Mouse (Mus musculus) MEL (cell line): Measurements from ENCODE around the gene Mycbp2. TPM values are rescaled to one million over a fixed set of nuclear protein-coding genes. Genes with fewer than 3 reads are reported as not detected.

Source experiments
- DNase-seq: peaks from one replicate; pipeline ENCODE4 v3.0.0; 2011; ENCODE audit warnings: low read depth, low spot score
- H3K27ac ChIP-seq: 2 replicates; pipeline ENCODE4 v1.5.1; 2012; ENCODE audit warnings: low read depth, mild to moderate bottlenecking, control low read depth, low read length, moderate library complexity; ENCODE audit not compliant: control insufficient read depth
- H3K27me3 ChIP-seq, 2 experiments: fragments of 150-350 bp in 1 of 2; sonication (generic) in 1 of 2; 2 replicates each; pipeline ENCODE4 v1.6.1; 2012; ENCODE audit warnings: low read length in 2 of 2, mild to moderate bottlenecking in 2 of 2, improper control_type of control experiment in 1 of 2, moderate library complexity in 1 of 2; ENCODE audit not compliant: insufficient read depth in 2 of 2, control insufficient read depth in 1 of 2
- H3K36me3 ChIP-seq, 2 experiments: 2 replicates each; pipeline ENCODE4 v1.6.1; 2012 to 2014; ENCODE audit warnings: low read length in 2 of 2, improper control_type of control experiment in 1 of 2, inconsistent platforms in 1 of 2, mild to moderate bottlenecking in 1 of 2; ENCODE audit not compliant: insufficient read depth in 2 of 2, control insufficient read depth in 1 of 2
- H3K4me1 ChIP-seq, 2 experiments: fragments of 150-350 bp in 1 of 2; sonication (generic) in 1 of 2; 2 replicates each; pipeline ENCODE4 v1.6.1; 2012; ENCODE audit warnings: low read length in 2 of 2, improper control_type of control experiment in 1 of 2, mild to moderate bottlenecking in 1 of 2; ENCODE audit not compliant: insufficient read depth in 2 of 2, control insufficient read depth in 1 of 2
- H3K4me3 ChIP-seq, 2 experiments: fragments of 150-350 bp in 1 of 2; sonication (generic) in 1 of 2; 2 replicates each; pipeline ENCODE4 v1.5.1; 2012; ENCODE audit warnings: low read depth in 2 of 2, low read length in 2 of 2, mild to moderate bottlenecking in 2 of 2, moderate library complexity in 2 of 2, control low read depth in 1 of 2, improper control_type of control experiment in 1 of 2; ENCODE audit not compliant: control insufficient read depth in 1 of 2, insufficient read depth in 1 of 2
- H3K79me2 ChIP-seq: 2 replicates; pipeline ENCODE4 v1.6.1; 2012; ENCODE audit warnings: mild to moderate bottlenecking, low read length, moderate library complexity; ENCODE audit not compliant: control insufficient read depth, poor library complexity, insufficient read depth
- H3K9ac ChIP-seq: 2 replicates; pipeline ENCODE4 v1.6.1; 2012; ENCODE audit warnings: low read depth, mild to moderate bottlenecking, control low read depth, low read length, moderate library complexity; ENCODE audit not compliant: control insufficient read depth, poor library complexity, severe bottlenecking
- H3K9me3 ChIP-seq: fragments of 150-350 bp; sonication (generic); replicated peaks from 2 replicates; pipeline ENCODE4 v1.6.1; 2012; ENCODE audit warnings: mild to moderate bottlenecking, low read length, improper control_type of control experiment, moderate library complexity; ENCODE audit not compliant: insufficient read depth
- CHD1 ChIP-seq: IDR thresholded peaks from 2 replicates; pipeline ENCODE4 v1.6.1; 2012; ENCODE audit warnings: low read depth, mild to moderate bottlenecking, inconsistent platforms, low read length, improper control_type of control experiment
- CTCF ChIP-seq, 3 experiments: IDR thresholded peaks in 2 of 3; conservative IDR thresholded peaks in 1 of 3; 2 replicates each; pipeline ENCODE4 v1.5.1; 2011 to 2012; ENCODE audit warnings: low read length in 3 of 3, low read depth in 2 of 3, mild to moderate bottlenecking in 2 of 3, improper control_type of control experiment in 1 of 3, inconsistent platforms in 1 of 3, mixed read lengths in 1 of 3, moderate library complexity in 1 of 3; ENCODE audit not compliant: control insufficient read depth in 1 of 3, insufficient read depth in 1 of 3, poor library complexity in 1 of 3, severe bottlenecking in 1 of 3
- E2F4 ChIP-seq: IDR thresholded peaks from 2 replicates; pipeline ENCODE4 v1.6.1; 2011; ENCODE audit warnings: low read depth, low read length, improper control_type of control experiment, borderline replicate concordance
- EP300 ChIP-seq, 2 experiments: IDR thresholded peaks; 2 replicates each; pipeline ENCODE4 v1.6.1; 2011; ENCODE audit warnings: improper control_type of control experiment in 2 of 2, low read length in 2 of 2, low read depth in 1 of 2, mild to moderate bottlenecking in 1 of 2
- ETS1 ChIP-seq: IDR thresholded peaks from 2 replicates; pipeline ENCODE4 v1.6.1; 2012; ENCODE audit warnings: low read depth, mild to moderate bottlenecking, inconsistent platforms, low read length, improper control_type of control experiment, moderate library complexity
- GABPA ChIP-seq: IDR thresholded peaks from 2 replicates; pipeline ENCODE4 v1.6.1; 2012; ENCODE audit warnings: low read depth, mild to moderate bottlenecking, inconsistent platforms, low read length, improper control_type of control experiment, moderate library complexity
- GATA1 ChIP-seq: IDR thresholded peaks from 2 replicates; pipeline ENCODE4 v1.6.1; 2011; ENCODE audit warnings: low read depth, low read length, improper control_type of control experiment
- HCFC1 ChIP-seq: IDR thresholded peaks from 2 replicates; pipeline ENCODE4 v1.6.1; 2012; ENCODE audit warnings: low read depth, mild to moderate bottlenecking, inconsistent platforms, low read length, improper control_type of control experiment, moderate library complexity
- JUND ChIP-seq: IDR thresholded peaks from 2 replicates; pipeline ENCODE4 v1.6.1; 2011; ENCODE audit warnings: low read depth, mild to moderate bottlenecking, improper control_type of control experiment, low read length
- KAT2A ChIP-seq: conservative IDR thresholded peaks from 2 replicates; pipeline ENCODE4 v1.6.1; 2012; ENCODE audit warnings: low read depth, low read length, improper control_type of control experiment, inconsistent platforms
- MAX ChIP-seq: IDR thresholded peaks from 2 replicates; pipeline ENCODE4 v1.6.1; 2011; ENCODE audit warnings: low read length, improper control_type of control experiment
- MAZ ChIP-seq: IDR thresholded peaks from 2 replicates; pipeline ENCODE4 v1.6.1; 2012; ENCODE audit warnings: low read depth, mild to moderate bottlenecking, inconsistent platforms, low read length, improper control_type of control experiment
- NELFE ChIP-seq: IDR thresholded peaks from 2 replicates; pipeline ENCODE4 v1.6.1; 2011; ENCODE audit warnings: low read depth, low read length, improper control_type of control experiment
- NRF1 ChIP-seq: IDR thresholded peaks from 2 replicates; pipeline ENCODE4 v1.6.1; 2014; ENCODE audit warnings: low read depth, mild to moderate bottlenecking, inconsistent platforms, low read length, improper control_type of control experiment, moderate library complexity; ENCODE audit not compliant: poor library complexity, insufficient read depth, severe bottlenecking
- POLR2A ChIP-seq, 2 experiments: IDR thresholded peaks; 2 replicates each; pipeline ENCODE4 v1.6.1; 2011 to 2012; ENCODE audit warnings: low read length in 2 of 2, mild to moderate bottlenecking in 2 of 2, control low read depth in 1 of 2, improper control_type of control experiment in 1 of 2, low read depth in 1 of 2, moderate library complexity in 1 of 2; ENCODE audit not compliant: control insufficient read depth in 1 of 2, insufficient read depth in 1 of 2, poor library complexity in 1 of 2
- POLR2AphosphoS2 ChIP-seq: IDR thresholded peaks from 2 replicates; pipeline ENCODE4 v1.6.1; 2011; ENCODE audit warnings: low read length, improper control_type of control experiment
- POLR2AphosphoS5 ChIP-seq: IDR thresholded peaks from 2 replicates; pipeline ENCODE4 v1.6.1; 2012; ENCODE audit warnings: low read depth, borderline replicate concordance, mild to moderate bottlenecking, inconsistent platforms, low read length, moderate library complexity, mixed read lengths
- RAD21 ChIP-seq: IDR thresholded peaks from 2 replicates; pipeline ENCODE4 v1.6.1; 2011; ENCODE audit warnings: mild to moderate bottlenecking, low read depth, low read length, improper control_type of control experiment
- RCOR1 ChIP-seq: IDR thresholded peaks from 2 replicates; pipeline ENCODE4 v1.6.1; 2012; ENCODE audit warnings: low read depth, mild to moderate bottlenecking, inconsistent platforms, low read length, improper control_type of control experiment
- SIN3A ChIP-seq: IDR thresholded peaks from 2 replicates; pipeline ENCODE4 v1.6.1; 2012; ENCODE audit warnings: low read length, improper control_type of control experiment, inconsistent platforms
- SMC3 ChIP-seq: IDR thresholded peaks from 2 replicates; pipeline ENCODE4 v1.6.1; 2011; ENCODE audit warnings: low read depth, low read length, improper control_type of control experiment
- TAL1 ChIP-seq: IDR thresholded peaks from 2 replicates; pipeline ENCODE4 v1.6.1; 2012; ENCODE audit warnings: mild to moderate bottlenecking, inconsistent platforms, low read length, moderate library complexity, mixed read lengths
- TCF12 ChIP-seq: IDR thresholded peaks from 2 replicates; pipeline ENCODE4 v1.6.1; 2014; ENCODE audit warnings: low read depth, mild to moderate bottlenecking, inconsistent platforms, low read length, improper control_type of control experiment, moderate library complexity
- ZC3H11A ChIP-seq: IDR thresholded peaks from 2 replicates; pipeline ENCODE4 v1.6.1; 2012; ENCODE audit warnings: low read depth, mild to moderate bottlenecking, inconsistent platforms, low read length, improper control_type of control experiment
- ZMIZ1 ChIP-seq: IDR thresholded peaks from 2 replicates; pipeline ENCODE4 v1.6.1; 2012; ENCODE audit warnings: low read depth, mild to moderate bottlenecking, inconsistent platforms, low read length, improper control_type of control experiment, moderate library complexity
- ZNF384 ChIP-seq: IDR thresholded peaks from 2 replicates; pipeline ENCODE4 v1.6.1; 2012; ENCODE audit warnings: low read depth, mild to moderate bottlenecking, inconsistent platforms, low read length, improper control_type of control experiment
- polyA plus RNA-seq, 2 experiments: library from polyadenylated mRNA; stranded (reverse) in 1 of 2; unstranded in 1 of 2; fragments of >175 nt in 1 of 2; fragments of >200 nt in 1 of 2; gene quantifications; 2 replicates each; pipeline versions ENCODE4 v1.2.1 to v1.2.4; 2012; ENCODE audit warnings: low replicate concordance in 2 of 2, low read depth in 1 of 2; ENCODE audit not compliant: insufficient read length in 2 of 2, insufficient read depth in 1 of 2, missing spikeins in 1 of 2
- total RNA-seq: library from RNA; depleted of rRNA; stranded (reverse); fragments of 300-350 nt; gene quantifications from 2 replicates; pipeline ENCODE4 v1.2.3, GENCODE M21; 2012

Mycbp2 gene
- total and polyA plus RNA-seq, 3 experiments, result 9.1 to 28.0 (median 23.4) TPM

DNA sequence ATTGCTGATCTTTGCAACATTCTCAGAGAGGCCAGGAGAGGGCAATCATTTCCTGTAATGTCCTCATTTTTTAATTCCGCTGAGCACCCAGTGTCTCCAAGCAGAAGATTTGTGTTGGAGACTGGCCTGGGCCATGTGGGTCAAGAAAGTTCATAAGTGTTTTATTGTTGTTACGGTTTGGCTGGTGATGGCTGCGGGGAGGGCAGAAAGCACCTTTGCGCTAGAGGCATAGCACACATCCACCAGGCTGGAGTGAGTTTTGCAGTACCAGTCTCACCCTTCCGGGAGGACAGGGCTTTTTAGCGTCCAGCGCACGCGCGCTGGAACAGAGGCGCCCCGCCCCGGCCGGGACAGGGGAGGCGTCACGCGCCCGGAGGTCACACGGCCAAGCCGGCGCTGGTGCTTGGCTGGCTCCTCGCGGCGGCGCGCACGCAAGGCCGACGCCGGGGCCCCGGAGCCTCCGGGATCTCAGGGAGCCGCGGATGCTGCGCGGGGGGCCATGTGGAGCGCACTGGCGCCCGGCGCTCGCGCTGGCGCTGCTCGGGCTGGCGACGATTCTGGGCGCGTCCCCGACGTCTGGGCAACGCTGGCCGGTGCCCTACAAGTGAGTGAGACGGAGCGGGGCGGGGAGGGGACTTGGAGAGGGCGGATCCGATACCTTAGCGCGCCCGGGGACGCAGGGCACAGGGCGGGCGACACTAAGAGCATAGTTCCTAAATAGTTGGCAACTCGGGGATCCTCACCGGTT lies 276.6 kb downstream of the Mycbp2 start, which contains the start of gene Cln5 (continued):
- peak; percentile 92 for TF ChIP-seq ZMIZ1
- TF ChIP-seq SMC3, result peak; percentile 69
- TF ChIP-seq E2F4, result no peak
- TF ChIP-seq MAX, result no peak
- peak; percentile 67 for TF ChIP-seq HCFC1
- TF ChIP-seq RCOR1, result no peak
- TF ChIP-seq ETS1, result 0 out of 2 replicates have a peak, but pooled peaks have one; percentile 4
- TF ChIP-seq POLR2AphosphoS5, result 0 out of 2 replicates have a peak, but pooled peaks have one; percentile 14
- peak; percentile 90 for TF ChIP-seq NRF1
- no peak for TF ChIP-seq ZNF384
- TF ChIP-seq KAT2A, result no peak
- TF ChIP-seq CTCF (IDR thresholded peaks at IDR 0.05 in 2 of 3, conservative IDR thresholded peaks at IDR 0.05 in 1 of 3; ENCODE audit: control insufficient read depth in 1 of 3, insufficient read depth in 1 of 3, low read depth in 2 of 3, low read length in 3 of 3, poor library complexity in 1 of 3, severe bottlenecking in 1 of 3), result peak; percentile 4 to 64 (median 39); a peak in 4 of 6 replicates
- TF ChIP-seq, all 39 proteins: peak for 22

DNA sequence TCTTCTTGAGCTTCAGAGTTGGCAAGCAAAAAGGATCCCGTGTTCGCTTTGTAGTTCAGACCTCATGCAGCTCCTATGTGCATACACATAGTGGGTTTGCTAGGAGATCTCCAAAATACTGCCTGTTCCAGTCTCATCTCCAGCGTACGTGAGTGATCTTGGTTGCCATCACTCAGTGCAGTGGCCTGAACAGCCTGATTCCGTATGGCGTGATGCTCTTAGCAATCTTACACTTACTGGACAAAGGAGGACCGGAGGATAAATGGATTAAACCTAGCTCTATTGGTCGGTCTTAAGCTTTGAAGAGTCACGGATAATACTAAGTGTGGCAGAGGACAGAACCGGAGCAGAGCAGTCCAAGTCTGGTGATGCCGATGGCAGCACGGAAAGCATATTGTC lies 277.1 kb downstream of the Mycbp2 start:
- Histone ChIP-seq H3K9me3 (no peaks in the 10 kb centered on the region), H3K4me1 (no peaks in the 10 kb centered on the region; a peak in 1 of 4 replicates), H3K9ac (peak overlapping the region; percentile 80), H3K4me3 (peak overlapping the region; percentile 60 to 77), H3K27me3 (no peaks in the 10 kb centered on the region), H3K27ac (peak overlapping the region; percentile 91), H3K36me3 (peaks cover 0 to 6% of the 10 kb centered on the region in 2 experiments; a peak in 1 of 4 replicates), H3K79me2 (peaks cover 2% of the 10 kb centered on the region; the same call in 1 of the 2 replicates)
- no peak for DNase-seq
- TF ChIP-seq RAD21, result no peak
- TF ChIP-seq TAL1, result no peak
- no peak for TF ChIP-seq POLR2A (IDR thresholded peaks at IDR 0.05; ENCODE audit: control insufficient read depth in 1 of 2, insufficient read depth in 1 of 2, low read depth in 1 of 2, low read length in 2 of 2, poor library complexity in 1 of 2)
- no peak for TF ChIP-seq E2F4
- no peak for TF ChIP-seq GABPA
- TF ChIP-seq TCF12, result no peak
- TF ChIP-seq JUND, result no peak
- no peak for TF ChIP-seq EP300 (IDR thresholded peaks at IDR 0.05; ENCODE audit: low read depth in 1 of 2, low read length in 2 of 2)
- TF ChIP-seq KAT2A, result no peak
- TF ChIP-seq POLR2AphosphoS2, result no peak
- TF ChIP-seq SIN3A, result no peak
- no peak for TF ChIP-seq HCFC1
- no peak for TF ChIP-seq GATA1
- TF ChIP-seq NELFE, result no peak
- TF ChIP-seq CHD1, result no peak; the same call in 1 of the 2 replicates
- TF ChIP-seq MAZ, result no peak
- TF ChIP-seq ZC3H11A, result no peak
